Mouse (Mus musculus) midbrain, embryonic 14.5 days (tissue): ENCODE data around the gene Ms4a15. TPM values are rescaled to one million over a fixed set of nuclear protein-coding genes. Genes with fewer than 3 reads are reported as not detected.

Experiments used
- ATAC-seq: fragments of 200-750 bp; cut with Nextera tagmentation; 2 replicates; pipeline ENCODE4 v1.8.0; 2017; ENCODE audit warnings: moderate number of reproducible peaks, moderate library complexity; ENCODE audit not compliant: low FRiP score, low TSS enrichment
- DNase-seq: peaks from one replicate; pipeline ENCODE4 v3.0.0-alpha.2; 2015
- H3K27ac ChIP-seq: fragments of 300-500 bp; sonication (generic); replicated peaks from 2 replicates; pipeline ENCODE4 v1.5.1; 2014; ENCODE audit warnings: mild to moderate bottlenecking, low read depth, low read length, moderate library complexity
- H3K27me3 ChIP-seq: fragments of 300-500 bp; sonication (generic); 2 replicates; pipeline ENCODE4 v1.6.1; 2014; ENCODE audit warnings: low read length, control low read depth, mixed read lengths; ENCODE audit not compliant: control insufficient read depth, insufficient read depth
- H3K36me3 ChIP-seq: fragments of 300-500 bp; sonication (generic); 2 replicates; pipeline ENCODE4 v1.6.1; 2014; ENCODE audit warnings: low read length, control low read depth; ENCODE audit not compliant: control insufficient read depth, insufficient read depth
- H3K4me1 ChIP-seq: fragments of 300-500 bp; sonication (generic); 2 replicates; pipeline ENCODE4 v1.6.1; 2014; ENCODE audit warnings: mild to moderate bottlenecking, antibody characterized with exemption, low read length, control low read depth; ENCODE audit not compliant: control insufficient read depth, insufficient read depth
- H3K4me2 ChIP-seq: fragments of 300-500 bp; sonication (generic); 2 replicates; pipeline ENCODE4 v1.6.1; 2014; ENCODE audit warnings: mild to moderate bottlenecking, low read length, moderate library complexity
- H3K4me3 ChIP-seq: fragments of 300-500 bp; sonication (generic); replicated peaks from 2 replicates; pipeline ENCODE4 v1.5.1; 2014; ENCODE audit warnings: low read depth, low read length
- H3K9ac ChIP-seq: fragments of 300-500 bp; sonication (generic); replicated peaks from 2 replicates; pipeline ENCODE4 v1.6.1; 2014; ENCODE audit warnings: mild to moderate bottlenecking, low read length, moderate library complexity
- H3K9me3 ChIP-seq: fragments of 300-500 bp; sonication (generic); 2 replicates; pipeline ENCODE4 v1.6.1; 2016; ENCODE audit warnings: low read length, control low read depth, mixed read lengths; ENCODE audit not compliant: control insufficient read depth
- WGBS: fragments of 180-500 bp; shearing (Covaris S2); extraction: QIAGEN DNeasy Blood & Tissue Kit; methylation state at CpG from one replicate; pipeline ENCODE4 v1.1.7; 2014; 5-methylcytosine and 5-hydroxymethylcytosine counted together
- polyA plus RNA-seq: library from polyadenylated mRNA; unstranded; fragments of >200 nt; fragmentation: Nextera tagmentation; extraction: Ambion mirVana; gene quantifications from 2 replicates; pipeline ENCODE4 v1.2.1, GENCODE M21; 2014

Ms4a15 gene
- polyA plus RNA-seq, 1 experiment from 2014 or later, result not detected

GRCm38 (mm10) chr19:10988563-10988962 lies 4.5 kb downstream of the Ms4a15 start:
- Histone ChIP-seq H3K9me3 (no peaks in the 10 kb centered on the region), H3K27me3 (no peaks in the 10 kb centered on the region), H3K9ac (no peak overlapping the region), H3K27ac (no peak overlapping the region), H3K4me3 (no peak overlapping the region), H3K4me2 (no peak overlapping the region), H3K36me3 (no peaks in the 10 kb centered on the region), H3K4me1 (no peaks in the 10 kb centered on the region)
- WGBS, result 88% methylated on average over 1 of the region's 1 CpGs
- ATAC-seq (no peak), DNase-seq (no peak)

- 87% methylated on average over 4 of the region's 4 CpGs for whole genome bisulfite sequencing
- ATAC-seq (no peak), DNase-seq (no peak)
- H3K27me3 ChIP-seq, result no peaks in the 10 kb centered on the region
- H3K36me3 ChIP-seq, result no peaks in the 10 kb centered on the region
- no peaks in the 10 kb centered on the region for H3K4me1 ChIP-seq
- no peaks in the 10 kb centered on the region for H3K9me3 ChIP-seq
- no peak overlapping the region for H3K27ac ChIP-seq
- no peak overlapping the region for H3K9ac ChIP-seq
- H3K4me2 ChIP-seq, result no peak overlapping the region
- H3K4me3 ChIP-seq, result no peak overlapping the region
These were observed 7.2 kb downstream of the Ms4a15 start for GRCm38 (mm10) chr19:10985889-10986288.

- no peaks in the 10 kb centered on the region for H3K36me3 ChIP-seq
- no peak overlapping the region for H3K4me3 ChIP-seq
- ATAC-seq, result no peak
- no peak overlapping the region for H3K9ac ChIP-seq
- H3K4me1 ChIP-seq, result no peaks in the 10 kb centered on the region
- no peaks in the 10 kb centered on the region for H3K9me3 ChIP-seq
- H3K27me3 ChIP-seq, result no peaks in the 10 kb centered on the region
- WGBS, result 77% methylated on average over 13 of the region's 13 CpGs
- no peak for DNase-seq
- H3K4me2 ChIP-seq, result no peak overlapping the region
- H3K27ac ChIP-seq, result no peak overlapping the region
These were observed 8.5 kb downstream of the Ms4a15 start for GRCm38 (mm10) chr19:10984551-10984950.

- DNase-seq (peak; percentile 14), ATAC-seq (no peak)
- H3K27me3 ChIP-seq, result no peaks in the 10 kb centered on the region
- no peaks in the 10 kb centered on the region for H3K9me3 ChIP-seq
- H3K36me3 ChIP-seq, result no peaks in the 10 kb centered on the region
- H3K27ac ChIP-seq, result no peak overlapping the region
- no peak overlapping the region for H3K4me3 ChIP-seq
- 19% methylated on average over 14 of the region's 14 CpGs for WGBS
- no peak overlapping the region for H3K4me2 ChIP-seq
- H3K9ac ChIP-seq, result no peak overlapping the region
- no peaks in the 10 kb centered on the region for H3K4me1 ChIP-seq
These were observed 9.9 kb downstream of the Ms4a15 start for GRCm38 (mm10) chr19:10983146-10983545.

GRCm38 (mm10) chr19:10980210-10980609 lies 12.8 kb downstream of the Ms4a15 start:
- Histone ChIP-seq H3K4me1 (no peaks in the 10 kb centered on the region), H3K27ac (no peak overlapping the region), H3K27me3 (no peaks in the 10 kb centered on the region), H3K4me3 (no peak overlapping the region), H3K9ac (no peak overlapping the region), H3K4me2 (no peak overlapping the region), H3K9me3 (no peaks in the 10 kb centered on the region), H3K36me3 (no peaks in the 10 kb centered on the region)
- WGBS, result 88% methylated on average over 5 of the region's 5 CpGs
- ATAC-seq (no peak; the same call in 1 of the 2 replicates), DNase-seq (no peak)

- H3K4me3 ChIP-seq, result no peak overlapping the region
- H3K9ac ChIP-seq, result no peak overlapping the region
- DNase-seq (peak; percentile 75), ATAC-seq (peak; percentile 44; the same call in 1 of the 2 replicates)
- no peaks in the 10 kb centered on the region for H3K9me3 ChIP-seq
- no peak overlapping the region for H3K27ac ChIP-seq
- WGBS, result 14% methylated on average over 18 of the region's 18 CpGs
- H3K27me3 ChIP-seq, result no peaks in the 10 kb centered on the region
- H3K36me3 ChIP-seq, result no peaks in the 10 kb centered on the region
- peak overlapping the region; percentile 25 for H3K4me2 ChIP-seq
- no peaks in the 10 kb centered on the region for H3K4me1 ChIP-seq
These were observed 13.6 kb downstream of the Ms4a15 start for GRCm38 (mm10) chr19:10979184-10980168.

GRCm38 (mm10) chr19:10976318-10976717 lies 16.7 kb downstream of the Ms4a15 start:
- no peak overlapping the region for H3K27ac ChIP-seq
- H3K27me3 ChIP-seq, result no peaks in the 10 kb centered on the region
- 51% methylated on average over 4 of the region's 4 CpGs for WGBS
- DNase-seq (peak; percentile 6), ATAC-seq (no peak)
- H3K4me3 ChIP-seq, result no peak overlapping the region
- no peaks in the 10 kb centered on the region for H3K4me1 ChIP-seq
- no peaks in the 10 kb centered on the region for H3K9me3 ChIP-seq
- no peak overlapping the region for H3K4me2 ChIP-seq
- no peaks in the 10 kb centered on the region for H3K36me3 ChIP-seq
- no peak overlapping the region for H3K9ac ChIP-seq

GRCm38 (mm10) chr19:10975187-10975586 lies 17.9 kb downstream of the Ms4a15 start:
- H3K36me3 ChIP-seq, result no peaks in the 10 kb centered on the region
- no peaks in the 10 kb centered on the region for H3K4me1 ChIP-seq
- DNase-seq (no peak), ATAC-seq (no peak)
- H3K9ac ChIP-seq, result no peak overlapping the region
- no peak overlapping the region for H3K4me2 ChIP-seq
- no peaks in the 10 kb centered on the region for H3K27me3 ChIP-seq
- H3K27ac ChIP-seq, result no peak overlapping the region
- H3K9me3 ChIP-seq, result no peaks in the 10 kb centered on the region
- WGBS, result 80% methylated on average over 2 of the region's 2 CpGs
- no peak overlapping the region for H3K4me3 ChIP-seq
